Mouse (Mus musculus) testis, postnatal 14 days (tissue): ENCODE results near the gene Kcng3.

Experiments
- DNase-seq: peaks from one replicate; pipeline ENCODE4 v3.0.0; 2021; ENCODE audit warnings: low spot score

Kcng3 gene

GRCm38 (mm10) chr17:83554997-83555396, 76.7 kb downstream of the Kcng3 start:
- DNase-seq = no peak

- DNase-seq = no peak
These were observed 83.0 kb downstream of the Kcng3 start for GRCm38 (mm10) chr17:83548501-83549233.

- DNase-seq = no peak
These were observed 84.5 kb downstream of the Kcng3 start for GRCm38 (mm10) chr17:83547145-83547544.

- no peak for DNase-seq
These were observed 85.6 kb downstream of the Kcng3 start for GRCm38 (mm10) chr17:83545756-83546742.

- DNase-seq = no peak
These were observed 86.4 kb downstream of the Kcng3 start for GRCm38 (mm10) chr17:83545259-83545658.

GRCm38 (mm10) chr17:83542424-83542823, 89.3 kb downstream of the Kcng3 start:
- DNase-seq = no peak

- DNase-seq = no peak
These were observed 92.2 kb downstream of the Kcng3 start for GRCm38 (mm10) chr17:83539262-83540037.

GRCm38 (mm10) chr17:83538694-83539093, 93.0 kb downstream of the Kcng3 start:
- DNase-seq = no peak

- no peak for DNase-seq
These were observed 93.6 kb downstream of the Kcng3 start for GRCm38 (mm10) chr17:83538141-83538540.
